Mouse (Mus musculus) brain, embryonic 18.5 days (tissue): ENCODE measurements around the gene Hrk.

Experiments
- DNase-seq: peaks from one replicate; pipeline ENCODE4 v3.0.0-alpha.2; 2012; ENCODE audit warnings: low read depth, low spot score

Hrk gene

DNA sequence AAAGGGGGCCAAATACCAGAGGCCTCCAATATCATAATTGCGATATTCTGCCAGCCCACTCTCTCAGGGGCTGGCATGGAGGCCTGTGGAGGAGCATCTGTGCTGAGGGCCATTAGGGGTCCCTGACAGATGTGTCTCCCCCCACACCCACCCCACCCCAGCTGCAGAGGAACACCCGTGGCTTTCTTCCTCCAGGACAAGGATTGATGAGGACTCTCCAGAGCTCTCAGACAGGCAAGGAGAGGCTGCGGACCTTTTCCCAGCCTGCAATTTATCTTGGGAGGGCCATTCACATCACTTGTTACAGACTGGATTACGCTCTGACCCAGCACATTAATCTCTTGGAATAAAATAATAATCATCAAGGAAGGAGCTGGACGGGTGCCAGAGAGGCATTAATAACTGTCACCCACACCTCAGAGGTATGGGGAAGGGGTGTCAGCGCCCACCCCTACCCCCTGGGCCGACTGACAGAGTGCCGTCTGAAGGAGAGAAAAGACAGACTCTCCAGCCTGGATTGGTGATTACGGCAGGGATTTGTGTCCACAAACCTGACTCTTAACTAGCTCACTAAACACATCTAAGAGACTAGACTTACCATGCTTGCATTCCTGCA, 58.8 kb downstream of the Hrk start:
- DNase-seq: no peak

DNA sequence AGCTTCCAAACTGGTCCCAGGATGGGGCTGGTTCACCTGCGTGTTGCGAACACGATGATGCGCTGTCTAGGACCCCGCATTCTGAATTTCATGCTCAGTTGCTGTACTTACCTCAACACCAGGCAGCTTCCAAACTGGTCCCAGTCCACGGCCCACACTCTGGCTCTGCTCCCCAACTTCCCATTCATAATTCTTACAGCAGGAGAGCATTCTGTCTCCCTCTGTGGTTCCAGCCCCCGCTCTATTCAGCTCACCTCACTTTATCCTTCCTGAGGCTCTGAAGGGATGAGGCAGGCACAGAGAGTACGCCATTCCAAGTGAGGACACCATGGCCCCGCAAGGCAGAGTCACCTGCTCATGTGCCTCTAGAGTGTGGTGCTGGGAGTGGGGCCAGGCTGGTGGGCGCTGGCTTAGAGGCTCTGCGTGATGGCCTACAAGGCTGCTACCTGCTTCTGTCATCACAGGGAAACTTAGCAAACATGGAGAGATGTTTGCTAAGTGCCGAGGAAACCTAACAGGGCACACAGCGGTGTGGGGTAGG, 65.7 kb downstream of the Hrk start:
- DNase-seq: no peak

DNA sequence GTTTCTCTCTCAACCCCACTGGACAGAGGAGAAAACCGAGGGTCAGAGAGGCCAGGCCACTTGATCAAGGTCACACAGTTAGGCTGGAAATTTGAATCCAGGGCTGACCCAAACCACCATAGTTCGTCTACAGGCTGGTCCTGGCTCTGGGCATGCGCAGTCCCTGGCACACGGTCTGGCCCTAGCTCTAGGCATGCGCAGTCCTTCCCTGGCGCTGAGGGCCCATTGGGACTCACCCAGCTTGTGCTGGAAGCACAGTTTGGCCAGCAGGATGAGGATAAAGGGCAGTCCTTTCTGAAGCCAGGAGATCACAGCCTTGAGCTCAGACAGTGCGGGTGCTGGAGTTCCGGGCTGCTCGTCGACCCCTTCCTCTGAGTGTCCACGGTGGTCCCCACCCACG, 72.4 kb downstream of the Hrk start:
- DNase-seq: no peak
